Mouse (Mus musculus): ENCODE data around the gene Olfr1034.
"Not testable (repeated sequence)": the region's sequence is repeated elsewhere in the genome, so short reads cannot be mapped to it uniquely, and the experiment has no call there.

Gene Olfr1034

DNA sequence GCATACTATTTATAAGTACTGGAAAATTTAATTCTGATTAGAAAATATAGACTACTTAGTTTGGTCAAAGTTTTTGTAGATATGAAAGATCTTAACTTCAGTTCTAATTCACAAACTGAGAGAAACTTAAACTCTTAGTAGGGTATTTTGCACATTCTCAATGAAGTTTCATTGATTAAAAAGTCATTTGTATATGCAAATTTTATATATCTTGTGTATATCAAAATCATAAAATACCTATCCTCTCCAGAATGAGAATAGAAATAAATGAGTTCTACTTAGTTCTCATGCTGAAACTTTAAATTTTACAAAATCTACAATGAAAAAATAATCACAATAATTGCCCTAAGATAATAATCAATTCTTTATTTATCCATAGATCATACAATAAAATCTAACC is at the start of gene Olfr1034:
Gene Olfr1034, plus strand, starts transcription at position 301 of the 400 bp plus-strand sequence.
- no peak for DNase-seq

DNA sequence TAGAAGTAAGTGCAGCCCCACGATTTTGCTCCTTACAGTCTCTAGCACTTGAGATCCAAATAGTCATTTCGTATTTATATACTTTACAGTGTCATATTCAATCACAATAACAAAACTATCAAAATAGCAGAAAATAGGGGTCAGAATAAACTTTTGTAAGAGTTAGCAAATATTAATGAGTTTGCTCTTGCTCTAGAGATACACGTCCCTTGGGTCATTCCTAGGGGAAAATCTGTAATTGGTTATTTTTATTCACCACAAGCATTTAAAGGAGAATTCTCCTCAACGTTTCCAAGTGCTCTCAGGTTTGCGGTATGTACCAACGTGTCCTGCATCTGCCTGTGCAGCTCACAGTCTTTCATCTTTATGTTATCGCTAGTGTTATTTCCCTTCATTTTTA is 40.4 kb upstream of the Olfr1034 start, which contains the start of gene Olfr1032:
Gene Olfr1032, plus strand, starts transcription at position 301 of the 400 bp plus-strand sequence.
- no peak for DNase-seq

DNA sequence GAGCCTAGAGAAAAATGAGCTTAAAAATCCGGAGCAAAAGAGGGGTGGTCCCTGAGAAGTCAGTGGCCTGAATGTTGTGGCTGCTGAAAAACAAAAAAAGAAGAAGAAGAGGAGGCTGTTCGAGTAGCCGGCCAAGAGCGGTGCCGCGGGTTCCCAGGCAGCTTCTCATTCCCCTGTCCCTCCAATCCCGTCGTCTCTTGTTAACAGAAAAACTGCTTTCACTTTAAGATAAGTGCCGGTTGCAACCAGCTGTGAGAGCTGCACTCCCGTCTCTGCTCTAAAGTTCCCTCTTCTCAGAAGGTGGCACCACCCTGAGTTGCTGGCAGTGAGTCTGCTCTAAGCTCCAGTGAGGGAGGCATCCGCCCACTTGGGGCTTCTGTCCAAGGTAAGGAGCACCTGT is 25.3 kb upstream of the Olfr1034 start, which contains the start of gene Olfr1033:
Gene Olfr1033, plus strand, starts transcription at position 228 of the 400 bp plus-strand sequence.
- DNase-seq, result not testable (repeated sequence)

DNA sequence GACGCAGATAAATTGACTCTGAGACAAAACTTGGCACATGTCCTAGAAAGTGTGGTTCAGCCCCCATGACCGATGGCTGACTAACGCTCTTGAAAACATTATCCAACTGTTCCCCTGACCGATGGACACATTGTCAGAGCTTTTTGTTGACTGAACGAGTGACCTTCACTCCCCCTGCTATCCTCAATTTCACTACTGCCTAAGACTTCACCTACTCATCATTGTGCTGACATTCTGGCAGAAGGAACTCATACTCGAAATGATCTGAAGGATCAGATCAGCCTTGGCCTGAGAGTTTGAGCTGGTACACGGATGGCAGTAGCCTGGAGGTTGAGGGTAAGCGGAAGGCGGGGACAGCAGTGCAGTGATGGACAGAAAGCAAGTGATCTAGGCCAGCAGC is 24.1 kb upstream of the Olfr1034 start:
- DNase-seq, result not testable (repeated sequence)

DNA sequence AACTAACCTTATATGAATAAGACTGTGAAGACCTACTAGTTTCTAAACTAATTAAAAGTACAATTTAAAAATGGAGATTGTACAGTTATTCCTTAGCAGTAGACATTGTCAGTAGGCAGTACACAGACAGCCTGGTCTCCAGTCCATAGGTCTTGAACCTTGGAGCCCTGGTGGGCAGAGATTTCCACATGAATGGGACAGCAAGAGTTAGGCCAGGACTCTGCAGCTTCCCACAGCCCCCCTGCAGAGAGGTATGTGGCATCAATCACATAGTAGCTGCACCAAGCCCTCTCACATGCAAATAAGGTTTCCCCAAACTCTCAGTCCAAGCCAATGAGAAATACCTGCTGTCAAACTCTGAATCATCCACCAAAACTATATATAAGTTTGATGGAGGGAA is 5.1 kb downstream of the Olfr1034 start:
- not testable (repeated sequence) for DNase-seq

DNA sequence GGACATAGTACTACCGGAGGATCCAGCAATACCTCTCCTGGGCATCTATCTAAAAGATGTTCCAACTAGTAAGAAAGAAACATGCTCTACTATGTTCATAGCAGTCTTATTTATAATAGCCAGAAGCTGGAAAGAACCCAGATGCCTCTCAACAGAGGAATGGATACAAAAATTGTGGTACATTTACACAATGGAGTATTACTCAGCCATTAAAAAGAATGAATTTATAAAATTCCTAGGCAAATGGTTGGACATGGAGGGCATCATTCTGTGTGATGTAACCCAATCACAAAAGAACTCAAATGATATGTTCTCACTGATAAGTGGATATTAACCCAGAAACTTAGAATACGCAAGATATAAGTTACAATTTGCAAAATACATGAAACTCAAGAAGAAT is 18.1 kb downstream of the Olfr1034 start:
- not testable (repeated sequence) for DNase-seq

DNA sequence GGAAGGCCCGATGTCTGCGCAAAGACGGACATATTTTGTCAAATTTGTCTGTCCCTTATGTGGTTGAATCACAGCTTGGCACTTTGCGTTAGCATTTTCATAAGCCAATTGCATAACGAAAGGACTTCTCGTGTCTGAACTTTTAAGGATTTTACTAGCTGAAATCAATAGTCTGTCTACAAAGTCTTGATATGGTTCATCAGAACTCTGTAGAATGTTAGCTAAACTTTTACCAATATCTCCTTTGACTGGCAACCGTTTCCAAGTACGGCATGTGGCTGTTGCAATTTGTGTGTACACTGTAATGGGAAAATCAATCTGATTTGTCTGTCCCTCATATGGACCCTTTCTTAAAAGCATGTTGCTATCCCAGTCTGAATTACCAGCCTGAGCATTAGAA is 24.5 kb downstream of the Olfr1034 start:
- DNase-seq, result no peak

DNA sequence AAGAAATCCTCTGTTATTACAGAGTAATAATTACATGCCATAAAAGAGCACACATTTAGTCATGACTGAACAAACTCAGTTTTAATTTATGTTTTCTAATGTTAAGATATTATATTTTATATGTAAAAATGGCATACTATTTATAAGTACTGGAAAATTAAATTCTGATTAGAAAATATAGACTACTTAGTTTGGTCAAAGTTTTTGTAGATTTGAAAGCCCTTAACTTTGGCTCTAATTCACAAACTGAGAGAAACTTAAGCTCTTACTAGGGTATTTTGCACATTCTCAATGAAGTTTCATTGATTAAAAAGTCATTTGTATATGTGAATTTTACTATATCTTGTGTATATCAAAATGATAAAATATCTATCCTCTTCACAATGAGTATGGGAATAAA is 28.0 kb downstream of the Olfr1034 start, which contains the start of gene Olfr1036:
Gene Olfr1036, plus strand, starts transcription at position 301 of the 400 bp plus-strand sequence.
- not testable (repeated sequence) for DNase-seq

DNA sequence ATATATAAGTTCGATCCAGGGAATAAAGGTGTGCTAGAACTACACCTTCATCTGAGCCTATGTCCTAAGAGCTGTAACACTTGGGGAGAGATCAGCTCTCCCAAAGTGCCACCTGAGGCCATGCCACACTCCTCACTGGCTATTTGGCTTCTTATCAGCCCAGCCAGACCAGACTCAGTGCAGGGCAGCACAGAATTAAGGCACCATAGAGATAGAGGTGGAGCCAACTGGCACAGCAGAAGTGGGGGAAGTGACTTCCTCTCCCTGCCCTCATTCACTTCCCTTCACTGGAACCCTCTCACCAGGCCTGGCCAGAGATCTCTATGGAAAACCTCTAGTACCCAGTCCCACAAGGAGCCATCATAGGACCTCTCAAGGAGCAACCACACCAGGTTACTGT is 34.8 kb downstream of the Olfr1034 start:
- DNase-seq, result not testable (repeated sequence)

DNA sequence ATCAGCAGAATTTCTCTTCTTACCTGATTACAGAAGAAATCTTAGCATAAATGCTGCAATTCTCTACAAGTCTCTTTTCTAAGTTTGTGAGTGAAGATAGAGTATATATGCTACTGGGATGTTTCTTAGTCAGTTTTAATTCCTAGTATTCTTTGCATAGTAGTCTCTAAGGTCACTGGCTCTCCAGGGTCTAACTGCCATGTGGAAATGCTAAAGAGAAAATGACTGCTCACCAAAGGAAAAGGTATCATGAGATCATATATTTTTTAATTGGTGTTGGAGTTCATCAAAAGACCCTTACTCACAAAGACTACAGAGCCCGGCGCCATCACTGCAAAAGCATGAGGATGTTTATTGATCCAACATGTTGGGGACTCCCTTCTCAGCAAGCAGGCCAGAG is 41.6 kb downstream of the Olfr1034 start, which contains the start of gene Olfr1037:
Gene Olfr1037, minus strand, starts transcription at position 101 of the 400 bp plus-strand sequence.
- DNase-seq, result no peak

Measured in cerebellum, adult 9-11 months (tissue).